Mouse (Mus musculus) E14TG2a.4 (cell line): ENCODE results near the gene Edaradd.

Source experiments
- CTCF ChIP-seq: conservative IDR thresholded peaks from 2 replicates; pipeline ENCODE4 v1.5.1; 2014; ENCODE audit warnings: low read length
- NANOG ChIP-seq: IDR thresholded peaks from 2 replicates; pipeline ENCODE4 v1.6.1; 2014; ENCODE audit warnings: borderline replicate concordance, low read length, mixed read lengths
- POU5F1 ChIP-seq: IDR thresholded peaks from 2 replicates; pipeline ENCODE4 v1.6.1; 2014; ENCODE audit warnings: low read length, borderline replicate concordance

- TF ChIP-seq CTCF (no peak), POU5F1 (no peak), NANOG (no peak)
Measured at GRCm38 (mm10) chr13:12522346-12522745, 2.1 kb upstream of the Edaradd start.
